Mouse (Mus musculus): Measurements from ENCODE around the gene Vmn1r58. TPM values are rescaled to one million over a fixed set of nuclear protein-coding genes. Genes with fewer than 3 reads are reported as not detected.
"Not testable (repeated sequence)": the region's sequence is repeated elsewhere in the genome, so short reads cannot be mapped to it uniquely, and the experiment has no call there.

The Vmn1r58 gene
- polyA plus RNA-seq (2011; ENCODE audit: insufficient read length, low read depth, missing spikeins): not detected in 2 replicates

- not testable (repeated sequence) for H3K4me3 ChIP-seq (ENCODE audit: insufficient read depth, low read length); H3K27ac ChIP-seq (ENCODE audit: insufficient read depth, low read length); H3K4me1 ChIP-seq (ENCODE audit: control insufficient read depth, insufficient read depth, low read length)
These were observed at the start of gene Vmn1r58 for GRCm38 (mm10) chr7:5413296-5413695. Gene Vmn1r58 (minus strand): TSS chr7:5413396.

- Histone ChIP-seq H3K4me1 (ENCODE audit: control insufficient read depth, insufficient read depth, low read length) (no peaks in the 10 kb centered on the region), H3K27ac (ENCODE audit: insufficient read depth, low read length) (no peak within 1 kb of the TSS), H3K4me3 (ENCODE audit: insufficient read depth, low read length) (no peak within 1 kb of the TSS)
- TF ChIP-seq CTCF (IDR thresholded peaks at IDR 0.05; ENCODE audit: borderline replicate concordance, insufficient read depth, low read length): no peak
These were observed 43.5 kb upstream of the Vmn1r58 start, which contains the start of gene Vmn1r59 for GRCm38 (mm10) chr7:5456674-5457073. Gene Vmn1r59 (minus strand): TSS chr7:5456774.

GRCm38 (mm10) chr7:5454011-5454410 lies 40.8 kb upstream of the Vmn1r58 start:
- not testable (repeated sequence) for H3K4me1 ChIP-seq (ENCODE audit: control insufficient read depth, insufficient read depth, low read length); H3K27ac ChIP-seq (ENCODE audit: insufficient read depth, low read length); H3K4me3 ChIP-seq (ENCODE audit: insufficient read depth, low read length)

GRCm38 (mm10) chr7:5448627-5449026 lies 35.4 kb upstream of the Vmn1r58 start:
- TF ChIP-seq CTCF (IDR thresholded peaks at IDR 0.05; ENCODE audit: borderline replicate concordance, insufficient read depth, low read length): no peak
- TF ChIP-seq POLR2A (IDR thresholded peaks at IDR 0.05; ENCODE audit: low read depth, low read length): no peak
- H3K4me3 ChIP-seq (ENCODE audit: insufficient read depth, low read length): no peak overlapping the region
- H3K27ac ChIP-seq (ENCODE audit: insufficient read depth, low read length): no peak overlapping the region
- H3K4me1 ChIP-seq (ENCODE audit: control insufficient read depth, insufficient read depth, low read length): no peaks in the 10 kb centered on the region

- TF ChIP-seq CTCF (IDR thresholded peaks at IDR 0.05; ENCODE audit: borderline replicate concordance, insufficient read depth, low read length): no peak
- no peak for TF ChIP-seq POLR2A (IDR thresholded peaks at IDR 0.05; ENCODE audit: low read depth, low read length)
- H3K4me3 ChIP-seq (ENCODE audit: insufficient read depth, low read length): no peak overlapping the region
- H3K4me1 ChIP-seq (ENCODE audit: control insufficient read depth, insufficient read depth, low read length): no peaks in the 10 kb centered on the region
- no peak overlapping the region for H3K27ac ChIP-seq (ENCODE audit: insufficient read depth, low read length)
These were observed 7.0 kb downstream of the Vmn1r58 start for GRCm38 (mm10) chr7:5406201-5406600.

GRCm38 (mm10) chr7:5366724-5367123 lies 46.5 kb downstream of the Vmn1r58 start:
- no peaks in the 10 kb centered on the region for H3K4me1 ChIP-seq (ENCODE audit: control insufficient read depth, insufficient read depth, low read length)
- no peak overlapping the region for H3K4me3 ChIP-seq (ENCODE audit: insufficient read depth, low read length)
- no peak overlapping the region for H3K27ac ChIP-seq (ENCODE audit: insufficient read depth, low read length)
- TF ChIP-seq POLR2A (IDR thresholded peaks at IDR 0.05; ENCODE audit: low read depth, low read length) (no peak), CTCF (IDR thresholded peaks at IDR 0.05; ENCODE audit: borderline replicate concordance, insufficient read depth, low read length) (no peak)

GRCm38 (mm10) chr7:5363599-5363998 lies 49.6 kb downstream of the Vmn1r58 start:
- no peak for TF ChIP-seq CTCF (IDR thresholded peaks at IDR 0.05; ENCODE audit: borderline replicate concordance, insufficient read depth, low read length)
- H3K4me1 ChIP-seq (ENCODE audit: control insufficient read depth, insufficient read depth, low read length): no peaks in the 10 kb centered on the region
- H3K4me3 ChIP-seq (ENCODE audit: insufficient read depth, low read length): no peak overlapping the region
- H3K27ac ChIP-seq (ENCODE audit: insufficient read depth, low read length): no peak overlapping the region

Other genes starting within 250 kb of the Vmn1r58 start
- not detected in 2 replicates for gene Vmn1r56, start 216.6 kb downstream of the Vmn1r58 start, polyA plus RNA-seq (2011; ENCODE audit: insufficient read length, low read depth, missing spikeins)
- not detected in 2 replicates for gene Vmn1r57, start 194.9 kb downstream of the Vmn1r58 start, polyA plus RNA-seq (2011; ENCODE audit: insufficient read length, low read depth, missing spikeins)
- gene Gm5065, start 62.9 kb downstream of the Vmn1r58 start, polyA plus RNA-seq (2011; ENCODE audit: insufficient read length, low read depth, missing spikeins): not detected in 2 replicates
- not detected in 2 replicates for gene Nlrp2, start 62.4 kb downstream of the Vmn1r58 start, polyA plus RNA-seq (2011; ENCODE audit: insufficient read length, low read depth, missing spikeins)
- gene Vmn1r59, start 43.4 kb upstream of the Vmn1r58 start, polyA plus RNA-seq (2011; ENCODE audit: insufficient read length, low read depth, missing spikeins): not detected in 2 replicates
- not detected in 2 replicates for gene Vmn2r28, start 80.6 kb upstream of the Vmn1r58 start, polyA plus RNA-seq (2011; ENCODE audit: insufficient read length, low read depth, missing spikeins)
- not detected in 2 replicates for gene Vmn1r60, start 133.9 kb upstream of the Vmn1r58 start, polyA plus RNA-seq (2011; ENCODE audit: insufficient read length, low read depth, missing spikeins)
- not detected in 2 replicates for gene Vmn1r61, start 199.9 kb upstream of the Vmn1r58 start, polyA plus RNA-seq (2011; ENCODE audit: insufficient read length, low read depth, missing spikeins)

All from embryonic fibroblast, embryonic 13.5 days (primary cell).